Mouse (Mus musculus) neural tube, embryonic 11.5 days (tissue): ENCODE results near the gene Actl7b. TPM values are rescaled to one million over a fixed set of nuclear protein-coding genes. Genes with fewer than 3 reads are reported as not detected.

ENCODE experiments used
- ATAC-seq: fragments of 200-750 bp; cut with Nextera tagmentation; 2 replicates; pipeline ENCODE4 v1.8.0; 2017; ENCODE audit warnings: moderate number of reproducible peaks, mild to moderate bottlenecking, moderate TSS enrichment, moderate library complexity; ENCODE audit not compliant: insufficient read depth, low FRiP score, low TSS enrichment
- DNase-seq: peaks from one replicate; pipeline ENCODE4 v3.0.0-alpha.2; 2015; ENCODE audit warnings: low spot score
- H3K27ac ChIP-seq: fragments of 300-500 bp; sonication (generic); 2 replicates; pipeline ENCODE4 v1.5.1; 2014; ENCODE audit warnings: low read depth, mild to moderate bottlenecking, low read length
- H3K27me3 ChIP-seq: fragments of 300-500 bp; sonication (generic); 2 replicates; pipeline ENCODE4 v1.6.1; 2014; ENCODE audit warnings: mild to moderate bottlenecking, low read length, mixed read lengths; ENCODE audit not compliant: control insufficient read depth, insufficient read depth
- H3K36me3 ChIP-seq: fragments of 300-500 bp; sonication (generic); 2 replicates; pipeline ENCODE4 v1.6.1; 2014; ENCODE audit warnings: mild to moderate bottlenecking, low read length, moderate library complexity, mixed read lengths; ENCODE audit not compliant: control insufficient read depth, insufficient read depth
- H3K4me1 ChIP-seq: fragments of 300-500 bp; sonication (generic); 2 replicates; pipeline ENCODE4 v1.6.1; 2014; ENCODE audit warnings: low read length, mixed read lengths; ENCODE audit not compliant: control insufficient read depth, insufficient read depth
- H3K4me2 ChIP-seq: fragments of 300-500 bp; sonication (generic); 2 replicates; pipeline ENCODE4 v1.6.1; 2014; ENCODE audit warnings: low read depth, mild to moderate bottlenecking, moderate library complexity
- H3K4me3 ChIP-seq: fragments of 300-500 bp; sonication (generic); 2 replicates; pipeline ENCODE4 v1.5.1; 2014; ENCODE audit warnings: low read depth, low read length
- H3K9ac ChIP-seq: fragments of 300-500 bp; sonication (generic); 2 replicates; pipeline ENCODE4 v1.6.1; 2014; ENCODE audit warnings: mild to moderate bottlenecking, low read length
- H3K9me3 ChIP-seq: fragments of 300-500 bp; sonication (generic); 2 replicates; pipeline ENCODE4 v1.6.1; 2016; ENCODE audit warnings: low read length; ENCODE audit not compliant: control insufficient read depth
- WGBS: fragments of 180-500 bp; shearing (Covaris S2); extraction: QIAGEN DNeasy Blood & Tissue Kit; methylation state at CpG from one replicate; pipeline ENCODE4 v1.1.7; 2014; 5-methylcytosine and 5-hydroxymethylcytosine counted together
- polyA plus RNA-seq: library from polyadenylated mRNA; unstranded; fragments of >200 nt; fragmentation: Nextera tagmentation; extraction: Ambion mirVana; gene quantifications from 2 replicates; pipeline ENCODE4 v1.2.1, GENCODE M21; 2014

Gene Actl7b
- polyA plus RNA-seq, 1 experiment from 2014 or later, result not detected

DNA sequence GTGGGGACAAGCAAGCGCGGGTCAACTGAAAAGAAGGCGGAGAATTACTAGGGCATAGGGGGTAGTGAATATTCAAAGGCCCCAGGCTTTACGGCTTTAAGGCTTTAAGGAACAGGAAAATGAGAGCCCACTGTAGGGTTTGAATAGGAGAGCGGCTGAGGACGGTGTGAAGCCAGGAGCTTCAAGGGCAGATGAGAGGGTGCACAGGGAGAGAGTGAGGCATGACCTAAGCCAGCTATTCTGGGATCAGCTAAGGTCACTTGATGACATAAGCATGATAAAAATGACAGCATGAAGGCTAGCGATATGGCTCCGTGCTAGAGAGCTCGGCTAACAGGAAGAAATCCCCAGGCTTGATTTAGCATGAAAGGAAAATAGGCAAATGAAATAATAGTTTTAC, 21.8 kb downstream of the Actl7b start:
- Histone ChIP-seq H3K9ac (no peak overlapping the region), H3K27ac (no peak overlapping the region), H3K9me3 (no peaks in the 10 kb centered on the region), H3K4me1 (no peaks in the 10 kb centered on the region), H3K36me3 (no peaks in the 10 kb centered on the region), H3K27me3 (no peaks in the 10 kb centered on the region), H3K4me3 (no peak overlapping the region), H3K4me2 (no peak overlapping the region)
- 64% methylated on average over 9 of the region's 9 CpGs for WGBS
- DNase-seq, result no peak
- no peak for ATAC-seq

DNA sequence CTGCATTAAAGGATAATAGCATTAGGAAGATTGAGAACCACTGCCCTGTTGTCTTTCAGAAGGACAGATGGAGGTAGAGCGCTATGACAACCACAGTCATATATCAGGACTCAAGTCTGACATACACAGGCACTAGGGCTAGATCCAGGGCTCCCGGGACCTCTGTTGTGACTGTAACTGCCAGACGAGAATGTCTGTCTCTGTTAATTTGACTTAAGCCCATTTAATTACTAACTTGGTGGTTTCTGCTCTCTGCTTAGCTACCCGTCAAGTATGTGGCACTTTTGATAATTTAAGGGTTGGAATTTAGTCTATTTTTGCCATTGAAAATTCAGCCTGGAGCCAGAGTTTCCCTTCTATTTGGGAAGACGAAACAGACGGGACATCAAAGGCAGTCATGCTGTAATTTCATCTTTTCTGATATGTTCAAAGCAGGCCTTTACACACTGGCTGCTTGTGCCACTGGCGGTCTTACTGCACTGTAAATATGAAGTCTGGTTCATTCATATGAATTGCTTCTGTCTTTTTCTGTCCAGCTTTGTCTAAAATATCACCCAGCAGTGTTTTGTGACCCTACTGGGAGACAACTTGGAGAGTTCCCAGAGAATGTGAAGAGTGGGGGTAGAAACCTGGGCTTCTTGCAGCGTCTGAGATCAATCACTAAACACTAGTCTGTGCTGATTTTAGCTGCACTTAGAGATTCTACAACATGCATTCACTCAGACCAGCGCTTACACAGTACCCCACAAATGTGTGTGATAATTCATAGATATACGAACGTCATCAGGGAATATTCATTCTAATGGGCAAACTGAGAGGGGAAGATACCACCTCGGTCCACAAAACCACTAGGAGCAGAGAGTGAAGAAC, 22.4 kb downstream of the Actl7b start:
- H3K4me3 ChIP-seq, result no peak overlapping the region
- ATAC-seq, result no peak
- H3K27ac ChIP-seq, result no peak overlapping the region
- H3K9me3 ChIP-seq, result no peaks in the 10 kb centered on the region
- H3K27me3 ChIP-seq, result no peaks in the 10 kb centered on the region
- no peak overlapping the region for H3K9ac ChIP-seq
- H3K4me2 ChIP-seq, result no peak overlapping the region
- no peak for DNase-seq
- 70% methylated on average over 12 of the region's 12 CpGs for WGBS
- H3K36me3 ChIP-seq, result no peaks in the 10 kb centered on the region
- H3K4me1 ChIP-seq, result no peaks in the 10 kb centered on the region

DNA sequence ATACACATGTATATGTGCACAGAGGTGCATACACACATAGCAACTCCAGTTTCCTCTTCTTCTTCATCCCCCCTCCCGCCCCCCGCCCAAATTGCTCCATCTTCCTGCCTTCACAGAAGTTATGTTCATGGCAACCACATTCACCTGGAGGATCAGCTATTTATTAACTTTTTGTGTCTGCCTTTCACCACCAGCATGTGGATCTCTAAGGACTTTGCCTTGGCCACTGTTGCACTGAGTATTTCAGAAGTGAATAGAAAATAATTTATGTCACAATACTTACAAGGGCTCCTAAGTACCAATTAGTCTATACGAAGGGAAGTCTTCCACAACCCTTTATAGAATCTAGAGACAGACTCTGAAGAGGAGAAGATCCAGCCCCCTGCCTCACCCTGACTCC, 23.3 kb downstream of the Actl7b start:
- ATAC-seq, result no peak
- Histone ChIP-seq H3K4me1 (no peaks in the 10 kb centered on the region), H3K9me3 (no peaks in the 10 kb centered on the region), H3K4me2 (no peak overlapping the region), H3K4me3 (no peak overlapping the region), H3K27ac (no peak overlapping the region), H3K9ac (no peak overlapping the region), H3K36me3 (no peaks in the 10 kb centered on the region), H3K27me3 (no peaks in the 10 kb centered on the region)
- WGBS, result 87% methylated on average over 3 of the region's 3 CpGs
- DNase-seq, result no peak

DNA sequence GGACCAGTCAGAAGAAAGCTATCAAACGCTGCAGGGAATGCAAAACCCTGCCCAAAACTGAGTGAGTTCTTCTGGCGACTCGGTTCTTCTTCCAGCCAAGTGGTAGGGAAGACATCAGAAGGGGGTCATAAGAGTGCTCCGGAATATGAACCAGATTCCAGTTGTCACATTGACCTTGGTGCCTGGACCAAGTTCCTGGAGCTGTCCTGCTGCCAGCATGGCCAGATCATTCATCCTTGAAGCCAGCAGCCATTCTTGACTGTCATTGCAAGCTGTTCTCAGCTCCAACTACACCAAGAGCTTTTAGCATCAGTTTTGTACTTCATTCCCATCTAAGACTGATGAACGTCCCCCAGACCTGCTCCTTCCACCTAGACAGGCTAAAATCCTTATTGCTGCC, 24.4 kb downstream of the Actl7b start:
- Histone ChIP-seq H3K4me3 (no peak overlapping the region), H3K9ac (no peak overlapping the region), H3K27ac (no peak overlapping the region), H3K4me2 (no peak overlapping the region), H3K27me3 (no peaks in the 10 kb centered on the region), H3K9me3 (no peaks in the 10 kb centered on the region), H3K36me3 (no peaks in the 10 kb centered on the region), H3K4me1 (no peaks in the 10 kb centered on the region)
- WGBS, result 56% methylated on average over 5 of the region's 5 CpGs
- DNase-seq (no peak), ATAC-seq (no peak)

DNA sequence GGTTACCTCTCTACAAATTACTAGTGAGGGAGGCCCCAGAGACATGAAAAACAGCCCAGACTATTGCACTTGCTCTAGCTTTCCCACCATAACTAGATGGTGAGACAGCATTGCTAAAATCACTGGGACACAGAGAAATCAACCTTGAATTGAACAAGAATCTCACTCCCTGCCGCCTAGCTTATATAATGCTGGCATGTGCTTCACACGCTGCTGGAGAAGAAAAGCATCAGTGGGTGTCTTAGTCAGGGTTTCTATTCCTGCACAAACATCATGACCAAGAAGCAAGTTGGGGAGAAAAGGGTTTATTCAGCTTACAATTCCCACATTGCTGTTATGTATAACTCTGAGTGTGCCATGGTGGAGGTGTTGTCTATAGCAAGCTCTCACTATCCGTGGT, 28.1 kb downstream of the Actl7b start:
- ATAC-seq (no peak), DNase-seq (no peak)
- 92% methylated on average over 3 of the region's 3 CpGs for WGBS
- Histone ChIP-seq H3K27me3 (no peaks in the 10 kb centered on the region), H3K9ac (no peak overlapping the region), H3K27ac (no peak overlapping the region), H3K4me1 (no peaks in the 10 kb centered on the region), H3K9me3 (no peaks in the 10 kb centered on the region), H3K36me3 (no peaks in the 10 kb centered on the region), H3K4me3 (no peak overlapping the region), H3K4me2 (no peak overlapping the region)

DNA sequence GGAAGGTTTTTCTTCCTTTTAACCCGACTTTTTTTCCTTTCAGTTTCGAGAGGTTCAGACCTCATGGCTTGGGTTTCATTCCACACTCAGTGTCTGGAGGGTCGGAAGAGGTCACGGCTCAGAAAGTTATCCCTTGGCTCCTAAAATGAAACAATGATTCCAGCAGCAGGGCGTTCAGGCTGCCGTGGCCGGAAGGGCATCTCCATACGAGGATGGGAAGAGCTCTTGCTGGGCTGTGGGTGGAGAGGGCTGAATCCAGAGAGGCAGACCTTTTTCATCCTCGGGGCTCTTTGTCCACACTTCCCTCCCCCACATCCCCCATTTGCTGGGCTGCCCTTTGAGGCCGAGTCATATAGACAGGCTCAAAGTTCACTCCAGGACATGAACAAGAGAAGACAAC, 39.0 kb downstream of the Actl7b start:
- Histone ChIP-seq H3K27me3 (no peaks in the 10 kb centered on the region), H3K4me1 (peaks cover 6% of the 10 kb centered on the region; the same call in 1 of the 2 replicates), H3K36me3 (no peaks in the 10 kb centered on the region), H3K27ac (no peak overlapping the region), H3K4me2 (peak overlapping the region; percentile 24), H3K9me3 (no peaks in the 10 kb centered on the region), H3K9ac (peak overlapping the region; percentile 32; the same call in 1 of the 2 replicates), H3K4me3 (no peak overlapping the region; the same call in 1 of the 2 replicates)
- WGBS, result 9% methylated on average over 10 of the region's 10 CpGs
- ATAC-seq, result no peak
- peak; percentile 48 for DNase-seq

DNA sequence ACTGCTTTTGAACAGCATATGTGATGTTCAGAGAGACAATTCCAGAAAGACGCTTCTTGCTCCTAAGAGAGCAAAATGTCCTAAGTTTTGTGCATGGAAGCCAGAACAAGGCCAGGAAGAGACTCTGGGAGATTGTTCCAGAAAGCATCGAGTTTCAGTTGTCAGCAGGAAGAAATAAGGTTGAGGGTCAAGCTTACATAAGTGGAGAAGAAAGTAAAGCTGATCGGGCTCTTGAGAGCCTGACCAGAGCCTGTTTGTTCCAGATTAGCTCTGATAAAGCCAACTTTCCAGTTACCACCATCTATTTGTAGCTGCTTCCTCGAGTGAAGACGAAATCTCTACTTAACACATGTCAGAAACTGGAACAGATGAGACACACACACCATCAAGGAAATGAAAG, 42.6 kb downstream of the Actl7b start:
- Histone ChIP-seq H3K27me3 (no peaks in the 10 kb centered on the region), H3K4me3 (no peak overlapping the region), H3K4me2 (no peak overlapping the region), H3K9ac (no peak overlapping the region), H3K9me3 (no peaks in the 10 kb centered on the region), H3K36me3 (no peaks in the 10 kb centered on the region), H3K4me1 (peaks cover 6% of the 10 kb centered on the region; the same call in 1 of the 2 replicates), H3K27ac (no peak overlapping the region)
- no peak for DNase-seq
- WGBS, result 67% methylated on average over 5 of the region's 5 CpGs
- no peak for ATAC-seq

DNA sequence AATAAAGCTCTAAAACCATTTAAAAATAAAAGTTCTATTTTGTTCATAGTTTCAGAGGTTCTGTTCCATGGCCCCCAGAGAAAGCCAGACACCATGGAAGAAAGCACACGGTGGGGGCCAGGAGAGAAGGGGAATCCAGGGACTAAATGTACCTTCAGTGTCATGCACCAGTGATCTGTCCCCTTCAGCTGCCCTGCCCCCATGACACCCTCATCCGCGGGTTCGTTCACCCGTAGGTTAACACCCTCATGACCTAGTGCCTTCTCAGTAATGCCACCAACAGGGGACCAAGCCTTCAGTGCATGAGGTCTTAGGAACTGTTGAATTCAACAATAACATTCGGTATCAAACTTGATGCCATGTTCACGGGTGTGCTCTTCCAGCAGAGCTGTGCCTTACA, 44.8 kb downstream of the Actl7b start:
- no peak overlapping the region for H3K4me2 ChIP-seq
- 87% methylated on average over 7 of the region's 7 CpGs for WGBS
- H3K9me3 ChIP-seq, result no peaks in the 10 kb centered on the region
- no peak for DNase-seq
- H3K27ac ChIP-seq, result no peak overlapping the region
- H3K4me1 ChIP-seq, result no peaks in the 10 kb centered on the region
- no peak overlapping the region for H3K9ac ChIP-seq
- H3K4me3 ChIP-seq, result no peak overlapping the region
- no peaks in the 10 kb centered on the region for H3K36me3 ChIP-seq
- ATAC-seq, result no peak
- H3K27me3 ChIP-seq, result no peaks in the 10 kb centered on the region
